Mouse (Mus musculus): ENCODE results near the gene Trim28. TPM values are rescaled to one million over a fixed set of nuclear protein-coding genes. Genes with fewer than 3 reads are reported as not detected.

Trim28 gene
- polyA plus RNA-seq, 1 experiment from 2014 or later, result 252 TPM

DNA sequence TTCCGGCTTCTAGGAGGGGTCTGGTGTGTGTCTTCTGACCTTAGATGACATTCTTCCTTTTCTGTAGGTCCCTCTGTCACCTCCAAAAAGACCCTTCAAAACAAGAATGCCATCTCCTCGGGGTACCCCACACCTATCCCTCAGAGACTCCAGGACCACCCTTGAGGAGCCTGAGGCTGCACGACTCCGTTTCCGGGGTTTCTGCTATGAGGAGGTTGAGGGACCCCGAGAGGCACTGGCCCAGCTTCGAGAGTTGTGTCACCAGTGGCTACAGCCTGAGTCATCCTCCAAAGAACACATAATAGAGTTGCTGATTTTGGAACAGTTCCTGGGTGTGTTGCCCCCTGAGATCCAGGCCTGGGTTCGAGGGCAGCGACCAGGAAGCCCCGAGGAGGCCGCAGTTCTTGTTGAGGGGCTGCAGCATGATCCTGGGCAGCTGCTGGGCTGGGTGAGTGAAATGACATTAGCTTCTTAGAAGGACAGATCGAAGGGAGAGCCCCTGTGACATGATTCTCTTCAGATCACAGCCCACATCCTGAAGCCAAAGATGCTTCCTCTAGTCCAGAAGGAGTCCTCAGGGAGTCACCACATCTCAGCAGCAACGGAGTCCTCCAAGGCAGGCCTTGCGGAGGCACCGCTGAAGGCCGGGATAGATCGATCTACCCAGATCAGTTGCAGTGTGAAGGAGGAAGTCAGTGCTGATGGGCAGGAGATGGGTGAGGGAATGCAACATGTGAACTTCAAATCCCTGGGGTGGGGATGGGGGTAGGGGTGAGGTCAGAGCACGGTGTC, 19.8 kb upstream of the Trim28 start:
- Histone ChIP-seq H3K27me3 (no peaks in the 10 kb centered on the region), H3K36me3 (peaks cover 5% of the 10 kb centered on the region; the same call in 1 of the 2 replicates), H3K4me3 (peak overlapping the region; percentile 54), H3K9me3 (no peaks in the 10 kb centered on the region), H3K27ac (replicated peaks) (peak overlapping the region; percentile 93; the same call in 1 of the 2 replicates), H3K4me1 (peaks cover 17% of the 10 kb centered on the region), H3K9ac (replicated peaks) (peak overlapping the region; percentile 57; the same call in 1 of the 2 replicates), H3K4me2 (replicated peaks) (peak overlapping the region; percentile 56)
- 91% methylated on average over 18 of the region's 18 CpGs for WGBS
- no peak for ATAC-seq (replicated peaks)

DNA sequence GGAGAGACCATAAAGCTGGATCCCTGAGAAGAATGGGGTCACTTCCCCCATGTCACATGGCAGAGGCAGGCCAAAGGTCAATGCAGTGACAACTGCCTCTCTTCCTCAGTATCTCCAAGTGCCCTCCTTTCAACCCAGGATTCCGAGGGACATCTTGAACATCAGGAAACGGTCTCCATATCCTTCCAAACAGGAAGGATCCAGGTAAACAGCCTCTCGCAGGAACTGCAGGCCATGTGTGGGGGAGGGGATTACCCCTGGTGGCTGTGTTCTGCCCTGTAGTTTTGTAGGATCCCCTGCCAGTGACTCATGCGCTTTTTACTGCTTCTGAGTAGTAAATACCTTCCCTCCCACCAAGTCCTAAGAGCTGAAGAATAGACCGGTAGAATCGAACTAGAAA, 19.1 kb upstream of the Trim28 start:
- no peak overlapping the region for H3K27ac ChIP-seq (replicated peaks)
- ATAC-seq (replicated peaks), result no peak
- 84% methylated on average over 6 of the region's 6 CpGs for WGBS
- H3K4me2 ChIP-seq (replicated peaks), result no peak overlapping the region
- H3K9ac ChIP-seq (replicated peaks), result no peak overlapping the region
- H3K4me3 ChIP-seq, result no peak overlapping the region
- H3K4me1 ChIP-seq, result peaks cover 17% of the 10 kb centered on the region
- H3K27me3 ChIP-seq, result no peaks in the 10 kb centered on the region
- H3K9me3 ChIP-seq, result no peaks in the 10 kb centered on the region
- H3K36me3 ChIP-seq, result peaks cover 5% of the 10 kb centered on the region; the same call in 1 of the 2 replicates

DNA sequence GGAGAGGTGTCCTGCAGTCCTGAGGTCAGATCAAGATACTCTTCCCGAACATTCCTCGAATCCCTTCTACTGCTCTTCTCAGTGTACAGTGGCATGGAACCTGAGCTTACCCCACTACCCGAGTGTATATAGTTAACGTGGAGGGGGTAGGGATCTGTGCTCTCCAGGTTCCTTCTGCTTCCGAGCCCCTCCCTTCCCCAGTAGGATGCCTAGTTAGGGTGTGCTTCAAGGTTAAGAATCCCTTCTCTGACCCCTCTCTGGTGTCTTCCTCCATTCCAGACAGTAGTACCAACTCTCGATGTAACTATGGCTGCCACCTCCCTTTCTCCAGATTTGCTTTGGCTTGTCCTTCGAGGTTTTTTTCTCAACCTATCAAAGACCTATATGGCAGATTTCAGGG, 18.6 kb upstream of the Trim28 start:
- Histone ChIP-seq H3K4me3 (no peak overlapping the region), H3K9me3 (no peaks in the 10 kb centered on the region), H3K36me3 (peaks cover 5% of the 10 kb centered on the region; the same call in 1 of the 2 replicates), H3K4me2 (replicated peaks) (no peak overlapping the region), H3K27ac (replicated peaks) (no peak overlapping the region), H3K27me3 (no peaks in the 10 kb centered on the region), H3K4me1 (peaks cover 17% of the 10 kb centered on the region), H3K9ac (replicated peaks) (no peak overlapping the region)
- ATAC-seq (replicated peaks), result no peak
- 85% methylated on average over 7 of the region's 7 CpGs for WGBS

DNA sequence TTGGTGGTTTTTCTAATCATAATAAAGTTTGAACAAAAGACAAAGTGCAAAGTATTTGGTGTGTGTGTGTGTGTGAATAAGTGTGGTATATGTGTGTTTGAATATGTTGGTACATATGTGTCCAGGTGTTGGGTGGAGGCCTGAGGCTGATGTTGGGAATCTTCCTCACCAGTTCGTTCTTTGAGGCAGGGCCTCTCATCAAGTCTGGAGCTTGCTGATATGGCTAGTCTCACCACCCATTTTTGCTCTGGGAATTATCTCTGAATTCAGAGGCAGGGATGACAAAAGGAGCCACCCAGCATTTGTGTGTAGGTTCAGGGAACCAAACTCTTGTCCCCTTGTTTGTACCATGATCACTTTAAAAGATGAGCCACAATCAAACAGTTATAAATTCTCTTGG, 13.2 kb upstream of the Trim28 start:
- Histone ChIP-seq H3K27ac (replicated peaks) (no peak overlapping the region), H3K4me3 (no peak overlapping the region), H3K4me2 (replicated peaks) (no peak overlapping the region), H3K9me3 (no peaks in the 10 kb centered on the region), H3K27me3 (no peaks in the 10 kb centered on the region), H3K9ac (replicated peaks) (no peak overlapping the region), H3K36me3 (peaks cover 5% of the 10 kb centered on the region; the same call in 1 of the 2 replicates), H3K4me1 (no peaks in the 10 kb centered on the region)
- 86% methylated on average over 1 of the region's 1 CpGs for WGBS
- no peak for ATAC-seq (replicated peaks)

DNA sequence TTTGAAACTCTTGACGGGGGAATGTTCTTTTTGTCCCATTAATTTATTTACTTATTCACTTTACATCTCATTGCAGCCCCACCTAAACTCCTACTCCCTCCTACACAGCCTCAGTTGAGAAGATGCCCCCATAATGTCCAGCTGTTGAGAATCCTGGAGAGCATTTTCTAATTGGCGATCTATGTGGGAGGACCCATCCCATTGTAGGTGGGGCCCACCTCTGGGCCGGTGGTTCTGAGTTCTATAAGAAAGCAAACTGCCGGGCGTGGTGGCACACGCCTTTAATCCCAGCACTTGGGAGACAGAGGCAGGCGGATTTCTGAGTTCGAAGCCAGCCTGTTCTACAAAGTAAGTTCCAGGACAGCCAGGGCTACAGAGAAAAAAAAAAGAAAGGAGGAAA, 12.0 kb upstream of the Trim28 start:
- ATAC-seq (replicated peaks), result no peak
- peaks cover 5% of the 10 kb centered on the region; the same call in 1 of the 2 replicates for H3K36me3 ChIP-seq
- no peak overlapping the region for H3K4me2 ChIP-seq (replicated peaks)
- no peaks in the 10 kb centered on the region for H3K9me3 ChIP-seq
- H3K27ac ChIP-seq (replicated peaks), result no peak overlapping the region
- no peaks in the 10 kb centered on the region for H3K4me1 ChIP-seq
- H3K9ac ChIP-seq (replicated peaks), result no peak overlapping the region
- H3K27me3 ChIP-seq, result no peaks in the 10 kb centered on the region
- 87% methylated on average over 8 of the region's 8 CpGs for WGBS
- no peak overlapping the region for H3K4me3 ChIP-seq

DNA sequence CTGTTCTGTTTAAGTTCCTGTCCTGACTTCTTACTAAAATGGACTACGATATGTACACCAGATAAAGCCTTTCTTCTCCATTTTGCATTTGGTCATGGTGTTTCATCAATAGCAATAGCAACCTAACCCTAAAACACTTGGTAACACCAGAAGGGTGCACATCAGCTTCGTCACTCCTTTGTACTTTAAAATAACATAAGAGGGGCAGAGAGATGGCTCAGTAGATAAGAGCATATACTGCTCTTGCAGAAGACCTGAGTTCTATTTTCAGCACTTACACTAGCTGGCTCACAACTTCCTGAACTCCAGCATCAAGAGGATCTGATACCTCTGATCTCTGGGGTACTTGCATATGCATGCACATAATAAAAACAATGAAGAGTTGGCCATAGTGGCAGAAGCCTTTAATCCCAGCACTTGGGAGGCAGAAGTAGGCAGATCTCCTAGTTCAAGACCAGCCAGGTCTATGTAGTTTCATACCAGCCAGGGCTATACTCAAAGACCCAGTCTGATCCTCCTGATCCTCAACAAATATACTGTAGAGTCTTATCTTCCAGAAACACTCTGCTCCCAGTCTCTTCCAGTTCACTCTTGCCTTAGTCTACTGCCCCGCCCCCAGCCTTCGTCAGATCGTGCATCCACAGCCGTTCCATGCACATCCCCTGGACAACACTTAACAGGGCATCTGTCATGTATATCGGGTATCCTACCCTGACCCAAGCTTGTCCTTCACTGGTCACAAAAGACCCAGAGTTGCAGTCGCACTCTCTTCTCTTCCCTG, 11.3 kb upstream of the Trim28 start:
- Histone ChIP-seq H3K27ac (replicated peaks) (no peak overlapping the region), H3K4me3 (no peak overlapping the region), H3K36me3 (peaks cover 2% of the 10 kb centered on the region; the same call in 1 of the 2 replicates), H3K9me3 (no peaks in the 10 kb centered on the region), H3K27me3 (no peaks in the 10 kb centered on the region), H3K4me2 (replicated peaks) (no peak overlapping the region), H3K9ac (replicated peaks) (no peak overlapping the region), H3K4me1 (no peaks in the 10 kb centered on the region)
- no peak for ATAC-seq (replicated peaks)
- 86% methylated on average over 8 of the region's 8 CpGs for WGBS

DNA sequence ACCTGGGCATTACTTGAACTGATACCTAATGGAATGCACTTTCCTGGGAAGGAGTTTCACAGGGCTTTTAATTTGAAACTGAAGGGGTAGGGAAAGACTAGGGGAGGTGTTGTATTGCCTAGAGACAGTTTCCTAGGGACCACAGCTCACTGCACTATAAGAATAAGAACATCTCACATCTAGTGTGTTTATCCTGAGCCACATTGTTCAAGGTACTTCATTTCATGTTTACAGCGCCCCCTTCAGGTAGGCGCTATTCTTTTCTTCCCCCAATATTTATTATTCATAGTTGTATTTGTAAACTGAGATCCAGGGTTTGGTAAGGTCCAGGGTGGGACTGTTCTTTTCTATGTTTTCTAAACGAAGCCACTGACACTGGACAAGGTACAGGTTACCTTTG, 6.7 kb upstream of the Trim28 start:
- H3K27ac ChIP-seq (replicated peaks), result no peak overlapping the region
- WGBS, result 12% methylated on average over 3 of the region's 3 CpGs
- ATAC-seq (replicated peaks), result no peak

DNA sequence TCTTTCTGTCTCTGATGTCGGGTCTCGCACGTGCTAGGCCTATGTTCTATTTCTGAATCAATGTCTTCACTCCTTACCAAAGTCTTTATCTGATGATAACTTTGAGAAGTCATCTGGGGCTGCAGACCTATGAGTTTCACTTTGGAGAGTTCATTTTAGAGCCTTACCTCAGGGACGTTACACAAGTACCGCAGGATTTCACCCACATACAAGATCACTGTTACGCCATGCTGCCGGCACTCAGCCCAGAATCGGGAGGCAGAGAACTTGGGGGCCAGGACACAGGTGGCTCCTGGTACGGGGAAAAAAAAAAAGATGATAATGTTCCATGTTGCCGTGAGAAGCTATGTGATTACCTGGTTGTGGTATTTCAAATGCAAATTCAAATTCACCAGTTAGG, 5.8 kb upstream of the Trim28 start:
- Histone ChIP-seq H3K27ac (replicated peaks) (no peak overlapping the region), H3K27me3 (no peaks in the 10 kb centered on the region), H3K4me2 (replicated peaks) (no peak overlapping the region), H3K4me3 (no peak overlapping the region), H3K9me3 (no peaks in the 10 kb centered on the region), H3K9ac (replicated peaks) (no peak overlapping the region), H3K4me1 (no peaks in the 10 kb centered on the region), H3K36me3 (no peaks in the 10 kb centered on the region)
- ATAC-seq (replicated peaks), result no peak
- 89% methylated on average over 10 of the region's 10 CpGs for WGBS

More for the DNA sequence above, 6.7 kb upstream of the Trim28 start:
- H3K9ac ChIP-seq (replicated peaks), result no peak overlapping the region
- H3K4me2 ChIP-seq (replicated peaks), result no peak overlapping the region
- H3K4me1 ChIP-seq, result no peaks in the 10 kb centered on the region
- no peaks in the 10 kb centered on the region for H3K36me3 ChIP-seq
- no peaks in the 10 kb centered on the region for H3K9me3 ChIP-seq
- H3K27me3 ChIP-seq, result no peaks in the 10 kb centered on the region
- no peak overlapping the region for H3K4me3 ChIP-seq

DNA sequence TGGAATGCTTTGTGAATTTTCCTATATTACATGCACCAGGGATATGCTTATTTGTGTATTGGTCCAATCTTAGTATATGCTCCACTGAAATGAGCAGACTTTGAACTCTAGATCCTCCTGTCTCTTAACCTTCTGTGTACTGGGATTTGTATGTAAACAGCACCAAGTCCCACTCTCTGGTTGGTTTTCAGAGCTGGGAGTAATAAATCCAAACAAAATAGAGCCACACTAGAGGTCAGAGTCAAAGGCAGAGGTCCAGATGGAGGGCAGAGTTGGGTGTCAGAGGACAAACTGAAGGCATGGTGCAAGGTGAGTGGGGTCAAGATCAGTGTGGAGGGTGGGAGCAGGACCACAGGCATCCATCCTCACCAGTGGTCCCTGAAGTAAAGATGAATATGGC, 3.1 kb upstream of the Trim28 start:
- no peak overlapping the region for H3K4me3 ChIP-seq
- H3K4me2 ChIP-seq (replicated peaks), result no peak overlapping the region
- no peaks in the 10 kb centered on the region for H3K27me3 ChIP-seq
- no peak overlapping the region for H3K9ac ChIP-seq (replicated peaks)
- ATAC-seq (replicated peaks), result no peak
- no peaks in the 10 kb centered on the region for H3K9me3 ChIP-seq
- no peak overlapping the region for H3K27ac ChIP-seq (replicated peaks)
- no peaks in the 10 kb centered on the region for H3K4me1 ChIP-seq
- no peaks in the 10 kb centered on the region for H3K36me3 ChIP-seq

DNA sequence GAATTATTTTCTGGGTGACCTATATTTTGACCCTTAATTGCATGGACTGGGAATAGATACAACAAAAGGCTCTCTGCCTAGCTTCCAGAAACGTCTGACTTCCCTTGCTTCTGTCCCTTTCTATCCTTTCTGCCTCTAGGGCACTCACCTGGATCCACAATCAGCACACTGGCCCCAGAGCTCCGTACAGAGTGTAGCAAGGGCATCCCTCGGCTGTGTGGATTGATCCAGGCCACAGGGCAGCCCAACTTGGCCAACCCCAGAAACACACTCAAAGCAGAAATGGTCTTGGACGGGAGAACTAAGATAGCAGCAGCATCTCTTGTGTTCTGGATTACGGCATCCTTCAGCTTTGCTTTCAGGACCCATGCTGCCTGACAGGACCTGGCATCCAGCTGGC, 1.7 kb upstream of the Trim28 start:
- H3K27me3 ChIP-seq, result no peaks in the 10 kb centered on the region
- H3K27ac ChIP-seq (replicated peaks), result no peak overlapping the region
- no peak overlapping the region for H3K4me3 ChIP-seq
- no peak overlapping the region for H3K9ac ChIP-seq (replicated peaks)
- no peaks in the 10 kb centered on the region for H3K36me3 ChIP-seq
- no peaks in the 10 kb centered on the region for H3K4me1 ChIP-seq
- no peak overlapping the region for H3K4me2 ChIP-seq (replicated peaks)
- no peak for ATAC-seq (replicated peaks)
- H3K9me3 ChIP-seq, result no peaks in the 10 kb centered on the region
- 69% methylated on average over 5 of the region's 5 CpGs for WGBS

DNA sequence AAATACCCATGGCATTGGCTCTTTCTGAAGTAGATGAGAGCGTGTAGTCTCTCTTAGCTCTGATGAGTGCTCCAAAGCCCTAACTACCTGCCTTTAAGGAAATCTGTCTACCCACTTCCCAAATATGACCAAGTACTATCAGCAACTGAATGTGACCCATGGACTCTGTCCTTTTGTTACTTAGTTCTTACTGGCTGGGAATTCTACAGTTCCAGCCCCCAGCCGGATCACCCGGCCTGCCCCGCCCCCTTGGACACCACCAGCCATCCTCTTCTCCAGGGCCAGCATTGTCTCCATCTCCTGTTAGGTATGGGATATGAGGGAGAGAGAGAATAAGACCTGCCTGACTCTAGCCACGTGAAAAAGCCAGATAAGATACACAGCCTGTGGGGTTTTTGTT, 861 bp upstream of the Trim28 start, which contains the start of gene Slc27a5:
TSS of gene Slc27a5 (minus strand) at position 140 of the 400 bp plus-strand sequence.
- no peaks in the 10 kb centered on the region for H3K4me1 ChIP-seq
- H3K36me3 ChIP-seq, result 0 out of 2 replicates have a peak, but pooled peaks cover 3% of the 10 kb centered on the region
- 78% methylated on average over 5 of the region's 5 CpGs for WGBS
- H3K9me3 ChIP-seq, result no peaks in the 10 kb centered on the region
- no peak for ATAC-seq (replicated peaks)
- no peak within 1 kb of the TSS for H3K9ac ChIP-seq (replicated peaks)
- no peaks in the 10 kb centered on the region for H3K27me3 ChIP-seq
- no peak within 1 kb of the TSS for H3K27ac ChIP-seq (replicated peaks)
- no peak within 1 kb of the TSS for H3K4me3 ChIP-seq
- H3K4me2 ChIP-seq (replicated peaks), result no peak within 1 kb of the TSS

DNA sequence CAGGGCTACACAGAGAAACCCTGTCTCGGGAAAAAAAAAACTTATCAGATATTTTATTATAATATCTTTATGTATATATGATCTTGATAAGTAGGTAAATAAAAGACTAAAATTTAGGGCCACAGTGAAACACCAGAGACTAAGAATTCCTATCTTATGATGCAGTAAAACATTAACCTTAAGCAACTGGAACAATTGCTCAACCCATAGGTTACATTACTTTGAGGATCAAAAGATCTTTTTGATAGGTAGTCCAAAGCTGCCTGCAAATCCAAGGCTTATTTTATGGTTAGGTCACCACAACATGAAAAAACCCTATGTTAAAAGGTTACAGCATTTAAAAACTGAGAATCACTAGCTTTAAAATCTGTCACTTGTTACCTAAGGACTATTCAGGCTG, 2.7 kb downstream of the Trim28 start:
- H3K4me1 ChIP-seq, result peaks cover 6% of the 10 kb centered on the region; the same call in 1 of the 2 replicates
- H3K9me3 ChIP-seq, result no peaks in the 10 kb centered on the region
- no peak overlapping the region for H3K4me2 ChIP-seq (replicated peaks)
- no peak for ATAC-seq (replicated peaks)
- no peak overlapping the region for H3K27ac ChIP-seq (replicated peaks)
- WGBS, result 80% methylated on average over 1 of the region's 1 CpGs
- no peaks in the 10 kb centered on the region for H3K27me3 ChIP-seq
- H3K4me3 ChIP-seq, result no peak overlapping the region
- H3K36me3 ChIP-seq, result peaks cover 25% of the 10 kb centered on the region
- no peak overlapping the region for H3K9ac ChIP-seq (replicated peaks)

All from forebrain, embryonic 15.5 days (tissue).